Mouse (Mus musculus): ENCODE measurements around the gene Mecr. TPM values are rescaled to one million over a fixed set of nuclear protein-coding genes. Genes with fewer than 3 reads are reported as not detected.

The Mecr gene
- polyA plus RNA-seq, 1 experiment from 2014 or later, result 57.5 TPM

DNA sequence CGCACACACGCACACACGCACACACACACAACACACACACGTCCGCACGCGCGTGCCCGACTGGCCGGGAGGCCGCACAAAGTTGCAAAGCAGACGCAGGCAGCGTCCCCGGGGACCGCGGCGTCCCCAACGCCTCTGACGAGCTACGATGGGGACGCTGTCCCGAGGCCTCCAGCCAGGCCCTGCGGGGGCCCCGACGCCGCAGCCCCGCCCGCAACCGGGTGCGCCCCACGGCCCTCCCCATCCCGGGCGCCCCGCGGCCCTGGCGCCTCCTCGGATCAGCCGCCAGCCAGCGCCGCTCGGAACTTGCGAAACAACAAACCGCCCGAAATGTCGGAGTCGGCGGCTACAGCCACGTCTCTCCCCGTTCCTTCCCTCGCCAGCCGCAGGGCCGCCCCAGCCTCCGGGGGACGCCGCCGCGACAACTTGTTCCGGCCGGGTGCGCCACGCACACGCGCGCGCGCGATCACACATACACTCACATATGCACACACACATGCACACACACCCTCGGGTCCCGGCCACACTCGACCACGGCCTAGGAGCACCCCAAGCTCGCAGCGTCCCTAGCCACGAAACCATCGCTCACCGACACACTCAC lies 6.3 kb upstream of the Mecr start:
- no peak overlapping the region for H3K27ac ChIP-seq
- H3K9ac ChIP-seq, result peak overlapping the region; percentile 47
- ATAC-seq (ENCODE audit: insufficient read depth, low FRiP score, low read depth), result no peak
- peak overlapping the region; percentile 63 for H3K4me3 ChIP-seq (replicated peaks)
- WGBS, result under 1% methylated on average over 72 of the region's 76 CpGs
- H3K4me2 ChIP-seq, result peak overlapping the region; percentile 100
- H3K4me1 ChIP-seq, result peaks cover 19% of the 10 kb centered on the region; the same call in 1 of the 2 replicates
- peaks cover 20% of the 10 kb centered on the region for H3K27me3 ChIP-seq (replicated peaks)
- no peaks in the 10 kb centered on the region for H3K9me3 ChIP-seq
- no peaks in the 10 kb centered on the region for H3K36me3 ChIP-seq

- ATAC-seq (ENCODE audit: insufficient read depth, low FRiP score, low read depth), result peak; percentile 72
- Histone ChIP-seq H3K4me3 (replicated peaks) (peak within 1 kb of the TSS; percentile 63), H3K9me3 (no peaks in the 10 kb centered on the region), H3K4me1 (peaks cover 19% of the 10 kb centered on the region; the same call in 1 of the 2 replicates), H3K9ac (peak within 1 kb of the TSS; percentile 47), H3K27me3 (replicated peaks) (peaks cover 20% of the 10 kb centered on the region), H3K27ac (no peak within 1 kb of the TSS), H3K4me2 (peak within 1 kb of the TSS; percentile 100), H3K36me3 (no peaks in the 10 kb centered on the region)
- WGBS, result under 1% methylated on average over 69 of the region's 72 CpGs
Observed at GRCm38 (mm10) chr4:131837872-131838524, 5.3 kb upstream of the Mecr start, which contains the start of gene Ptpru. Gene Ptpru, minus strand, starts transcription at chr4:131838288.

DNA sequence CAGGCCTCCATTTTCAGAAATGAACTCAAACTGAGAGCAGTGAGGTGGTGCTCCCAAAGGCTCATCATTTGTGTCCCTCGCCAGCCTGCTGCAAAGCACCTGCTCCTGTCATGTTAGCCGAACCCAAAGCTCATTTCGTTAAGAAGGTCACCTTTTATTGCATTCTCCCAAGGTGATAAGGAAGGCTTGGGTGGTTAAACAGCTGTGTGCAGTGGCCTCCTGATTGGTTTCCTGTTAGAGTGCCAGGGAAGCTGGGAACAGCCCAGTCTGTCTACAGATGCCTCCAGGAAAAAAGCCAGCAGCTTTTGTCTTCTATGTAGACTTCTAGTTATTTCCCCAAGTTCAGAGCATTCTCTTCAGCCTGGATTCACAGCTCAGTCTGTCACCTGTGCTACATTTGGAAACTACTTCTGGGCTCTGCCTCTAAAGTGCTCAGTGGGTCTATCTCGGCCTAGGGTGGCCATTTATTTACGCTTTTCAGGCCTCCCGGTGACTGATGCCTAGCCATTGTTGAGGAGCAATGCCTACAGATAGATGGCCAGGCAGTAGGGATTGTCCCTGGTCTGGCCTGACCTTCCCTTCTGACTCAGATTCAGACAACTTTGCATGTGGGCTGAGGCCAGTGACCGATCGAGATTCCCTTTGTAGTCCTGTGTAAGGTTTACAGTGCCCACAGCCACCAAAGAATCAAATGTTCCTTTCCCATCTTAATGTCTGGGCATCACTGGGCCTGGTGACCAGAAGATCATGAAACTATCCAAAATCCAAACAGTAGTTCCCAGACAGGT lies 2.9 kb downstream of the Mecr start:
- 0 out of 2 replicates have a peak, but pooled peaks cover 12% of the 10 kb centered on the region for H3K36me3 ChIP-seq
- 75% methylated on average over 8 of the region's 8 CpGs for WGBS
- H3K9me3 ChIP-seq, result no peaks in the 10 kb centered on the region
- H3K27ac ChIP-seq, result no peak overlapping the region
- H3K4me3 ChIP-seq (replicated peaks), result no peak overlapping the region
- no peak overlapping the region for H3K4me2 ChIP-seq
- ATAC-seq (ENCODE audit: insufficient read depth, low FRiP score, low read depth), result no peak
- H3K27me3 ChIP-seq (replicated peaks), result no peaks in the 10 kb centered on the region
- no peak overlapping the region for H3K9ac ChIP-seq
- peaks cover 18% of the 10 kb centered on the region; the same call in 1 of the 2 replicates for H3K4me1 ChIP-seq

DNA sequence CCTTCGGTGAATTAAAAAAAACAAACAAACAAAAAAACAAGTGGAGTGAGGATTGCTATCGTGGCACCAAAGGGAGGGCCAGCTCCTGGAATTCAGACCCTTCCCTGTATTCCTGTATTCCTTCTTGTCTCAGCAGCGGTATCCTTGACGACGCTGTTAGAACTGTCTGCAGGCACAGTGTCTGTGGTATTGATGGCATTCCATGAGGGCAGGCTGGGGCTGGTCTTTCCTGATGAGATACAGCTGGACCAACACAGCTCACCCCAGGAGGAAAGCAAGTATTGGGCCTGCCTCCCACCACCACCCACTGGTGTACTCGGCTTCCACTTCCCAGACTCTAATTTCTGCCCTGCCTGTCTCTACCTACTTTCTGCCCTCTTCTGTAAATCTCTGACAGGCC lies 4.8 kb downstream of the Mecr start:
- Histone ChIP-seq H3K36me3 (0 out of 2 replicates have a peak, but pooled peaks cover 12% of the 10 kb centered on the region), H3K9me3 (no peaks in the 10 kb centered on the region), H3K9ac (no peak overlapping the region), H3K27ac (no peak overlapping the region), H3K4me1 (peaks cover 18% of the 10 kb centered on the region; the same call in 1 of the 2 replicates), H3K27me3 (replicated peaks) (no peaks in the 10 kb centered on the region), H3K4me2 (no peak overlapping the region), H3K4me3 (replicated peaks) (no peak overlapping the region)
- ATAC-seq (ENCODE audit: insufficient read depth, low FRiP score, low read depth), result no peak
- 52% methylated on average over 6 of the region's 6 CpGs for WGBS

- peaks cover 4% of the 10 kb centered on the region; the same call in 1 of the 2 replicates for H3K4me1 ChIP-seq
- no peak overlapping the region for H3K4me3 ChIP-seq (replicated peaks)
- H3K4me2 ChIP-seq, result no peak overlapping the region
- H3K9me3 ChIP-seq, result no peaks in the 10 kb centered on the region
- peak; percentile 57; the same call in 1 of the 2 replicates for ATAC-seq (ENCODE audit: insufficient read depth, low FRiP score, low read depth)
- H3K36me3 ChIP-seq, result 0 out of 2 replicates have a peak, but pooled peaks cover 12% of the 10 kb centered on the region
- WGBS, result 27% methylated on average over 5 of the region's 5 CpGs
- H3K27ac ChIP-seq, result peak overlapping the region; percentile 86
- H3K27me3 ChIP-seq (replicated peaks), result no peaks in the 10 kb centered on the region
- H3K9ac ChIP-seq, result no peak overlapping the region
Observed at GRCm38 (mm10) chr4:131849986-131850638, 6.8 kb downstream of the Mecr start.

- WGBS, result 69% methylated on average over 5 of the region's 5 CpGs
- Histone ChIP-seq H3K9me3 (no peaks in the 10 kb centered on the region), H3K9ac (no peak overlapping the region), H3K4me3 (replicated peaks) (no peak overlapping the region), H3K36me3 (no peaks in the 10 kb centered on the region; the same call in 1 of the 2 replicates), H3K27me3 (replicated peaks) (no peaks in the 10 kb centered on the region), H3K4me1 (peaks cover 2% of the 10 kb centered on the region; the same call in 1 of the 2 replicates), H3K4me2 (no peak overlapping the region), H3K27ac (no peak overlapping the region)
- no peak for ATAC-seq (ENCODE audit: insufficient read depth, low FRiP score, low read depth)
Observed at GRCm38 (mm10) chr4:131854950-131855349, 11.7 kb downstream of the Mecr start.

- Histone ChIP-seq H3K4me3 (replicated peaks) (no peak overlapping the region), H3K4me1 (no peaks in the 10 kb centered on the region), H3K27me3 (replicated peaks) (no peaks in the 10 kb centered on the region), H3K9ac (no peak overlapping the region), H3K36me3 (no peaks in the 10 kb centered on the region; the same call in 1 of the 2 replicates), H3K4me2 (no peak overlapping the region), H3K27ac (no peak overlapping the region), H3K9me3 (no peaks in the 10 kb centered on the region)
- 46% methylated on average over 15 of the region's 15 CpGs for WGBS
- ATAC-seq (ENCODE audit: insufficient read depth, low FRiP score, low read depth), result no peak
Observed at GRCm38 (mm10) chr4:131860492-131861340, 17.4 kb downstream of the Mecr start.

DNA sequence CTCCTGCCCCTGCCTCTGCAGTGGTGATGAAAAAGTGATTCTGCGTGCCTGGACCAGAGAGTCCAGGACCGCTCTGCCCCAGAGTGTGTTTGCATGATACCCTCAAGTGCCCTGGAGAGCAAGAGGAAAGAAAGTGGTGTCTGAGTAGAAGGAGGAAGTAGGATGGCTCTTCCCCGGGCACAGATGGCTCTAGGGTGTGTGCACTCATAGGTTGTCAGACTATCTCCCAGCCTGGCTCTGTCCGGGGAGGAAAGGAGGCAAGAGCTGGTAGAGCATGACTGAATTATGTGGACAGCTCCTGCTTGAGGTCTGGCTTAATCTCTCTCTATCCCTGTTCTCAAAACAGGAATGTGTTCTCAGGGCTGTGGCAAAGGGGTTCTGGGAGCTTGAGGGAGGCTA lies 18.1 kb downstream of the Mecr start:
- Histone ChIP-seq H3K4me3 (replicated peaks) (no peak overlapping the region), H3K4me1 (no peaks in the 10 kb centered on the region), H3K27ac (no peak overlapping the region), H3K9ac (no peak overlapping the region), H3K27me3 (replicated peaks) (no peaks in the 10 kb centered on the region), H3K4me2 (no peak overlapping the region), H3K9me3 (no peaks in the 10 kb centered on the region), H3K36me3 (no peaks in the 10 kb centered on the region; the same call in 1 of the 2 replicates)
- no peak for ATAC-seq (ENCODE audit: insufficient read depth, low FRiP score, low read depth)
- 77% methylated on average over 4 of the region's 4 CpGs for WGBS

DNA sequence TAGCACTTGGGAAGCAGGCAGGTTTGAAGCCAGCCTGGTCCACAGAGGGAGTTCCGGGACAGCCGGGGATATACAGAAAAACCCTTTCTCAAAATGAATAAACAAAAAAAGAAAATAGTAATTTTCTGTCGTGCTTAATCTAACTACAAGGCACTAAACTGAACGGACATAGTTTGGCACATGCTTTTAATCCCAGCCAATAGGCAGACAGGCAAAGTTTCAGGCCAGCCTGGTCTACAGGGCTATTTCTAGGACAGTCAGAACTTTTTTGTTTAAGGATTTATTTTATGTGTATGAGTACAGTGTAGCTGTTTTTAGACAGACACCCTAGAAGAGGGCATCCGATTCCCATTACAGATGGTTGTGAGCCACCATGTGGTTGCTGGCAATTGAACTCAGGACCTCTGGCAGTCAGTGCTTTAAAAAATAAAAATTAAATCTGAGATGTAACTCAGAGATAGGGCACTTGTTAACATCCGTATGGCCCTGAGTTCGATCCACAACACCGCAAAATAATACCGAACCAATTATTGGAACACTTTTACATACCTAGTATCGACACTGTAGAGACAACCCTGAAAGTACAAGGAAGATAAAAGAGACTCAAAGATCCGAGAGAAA lies 29.5 kb downstream of the Mecr start:
- peak overlapping the region; percentile 54; the same call in 1 of the 2 replicates for H3K9ac ChIP-seq
- WGBS, result 5% methylated on average over 11 of the region's 11 CpGs
- peak overlapping the region; percentile 99 for H3K4me3 ChIP-seq (replicated peaks)
- peak overlapping the region; percentile 87 for H3K27ac ChIP-seq
- H3K4me1 ChIP-seq, result peaks cover 20% of the 10 kb centered on the region; the same call in 1 of the 2 replicates
- no peaks in the 10 kb centered on the region for H3K9me3 ChIP-seq
- no peaks in the 10 kb centered on the region for H3K27me3 ChIP-seq (replicated peaks)
- peak overlapping the region; percentile 61 for H3K4me2 ChIP-seq
- no peak for ATAC-seq (ENCODE audit: insufficient read depth, low FRiP score, low read depth)
- no peaks in the 10 kb centered on the region for H3K36me3 ChIP-seq

DNA sequence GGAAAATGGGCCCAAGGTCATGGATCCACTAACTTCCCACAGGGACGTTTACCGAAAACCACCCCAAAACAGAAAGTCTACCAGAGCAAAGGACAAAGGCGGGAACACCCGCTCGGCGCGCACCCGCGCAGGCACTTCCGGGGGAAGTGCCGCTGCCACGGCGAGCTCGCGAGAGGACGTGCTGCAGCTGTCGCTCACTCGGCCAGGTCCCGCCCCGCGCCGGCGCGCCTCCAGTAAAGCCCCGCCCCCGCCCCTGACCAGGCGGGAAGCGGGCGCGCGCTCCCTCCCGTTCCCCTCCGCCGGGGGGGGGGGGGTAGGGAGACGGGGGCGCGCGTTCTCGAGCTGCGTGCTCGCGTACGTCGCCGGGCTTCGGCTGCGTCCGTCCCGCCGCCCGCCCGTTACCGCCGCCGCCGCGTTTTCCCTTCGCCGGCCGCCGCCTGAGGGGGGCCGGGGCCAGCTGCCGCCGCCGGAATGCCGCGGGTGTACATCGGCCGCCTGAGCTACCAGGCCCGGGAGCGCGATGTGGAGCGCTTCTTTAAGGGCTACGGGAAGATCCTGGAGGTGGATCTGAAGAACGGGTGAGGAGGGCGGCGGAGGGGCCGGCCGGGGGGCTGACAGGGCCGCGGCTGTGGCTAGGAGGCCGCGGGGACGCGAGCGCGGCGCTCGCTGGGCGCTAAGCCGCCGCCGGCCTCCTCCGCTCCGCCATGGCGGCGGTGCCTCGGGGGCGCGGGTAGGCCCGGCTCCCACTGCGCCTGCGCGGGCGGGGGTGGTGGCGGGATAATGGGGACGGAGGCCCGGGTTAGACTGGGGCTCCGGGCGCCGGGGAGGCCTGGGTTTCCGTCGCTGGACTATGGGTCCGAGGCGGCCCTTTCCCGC lies 30.3 kb downstream of the Mecr start, which contains the start of gene Srsf4:
Gene Srsf4, plus strand, starts transcription at position 325 of the 876 bp plus-strand sequence.
- no peaks in the 10 kb centered on the region for H3K36me3 ChIP-seq
- peak within 1 kb of the TSS; percentile 99 for H3K4me3 ChIP-seq (replicated peaks)
- H3K4me2 ChIP-seq, result peak within 1 kb of the TSS; percentile 80
- under 1% methylated on average over 52 of the region's 116 CpGs for WGBS
- H3K27me3 ChIP-seq (replicated peaks), result no peaks in the 10 kb centered on the region
- peak within 1 kb of the TSS; percentile 100 for H3K27ac ChIP-seq
- peaks cover 23% of the 10 kb centered on the region; the same call in 1 of the 2 replicates for H3K4me1 ChIP-seq
- peak; percentile 95 for ATAC-seq (ENCODE audit: insufficient read depth, low FRiP score, low read depth)
- H3K9ac ChIP-seq, result peak within 1 kb of the TSS; percentile 100
- no peaks in the 10 kb centered on the region for H3K9me3 ChIP-seq

Measured in stomach, embryonic 15.5 days (tissue).